Mouse (Mus musculus) limb, embryonic 11.5 days (tissue): ENCODE data around the gene Cxcl17. TPM values are rescaled to one million over a fixed set of nuclear protein-coding genes. Genes with fewer than 3 reads are reported as not detected.

Source experiments
- ATAC-seq: fragments of 200-750 bp; cut with Nextera tagmentation; 2 replicates; pipeline ENCODE4 v1.8.0; 2017; ENCODE audit warnings: low read depth; ENCODE audit not compliant: insufficient number of reproducible peaks, low FRiP score, low TSS enrichment
- DNase-seq: peaks from one replicate; pipeline ENCODE4 v3.0.0-alpha.2; 2015; ENCODE audit warnings: low spot score
- H3K27ac ChIP-seq: fragments of 300-500 bp; sonication (generic); replicated peaks from 2 replicates; pipeline ENCODE4 v1.5.1; 2014; ENCODE audit warnings: low read depth, mild to moderate bottlenecking, low read length
- H3K27me3 ChIP-seq: fragments of 300-500 bp; sonication (generic); 2 replicates; pipeline ENCODE4 v1.6.1; 2014; ENCODE audit warnings: mild to moderate bottlenecking, low read length, mixed read lengths; ENCODE audit not compliant: control insufficient read depth, insufficient read depth
- H3K36me3 ChIP-seq: fragments of 300-500 bp; sonication (generic); 2 replicates; pipeline ENCODE4 v1.6.1; 2014; ENCODE audit warnings: mild to moderate bottlenecking, low read length, moderate library complexity, mixed read lengths; ENCODE audit not compliant: control insufficient read depth, insufficient read depth
- H3K4me1 ChIP-seq: fragments of 300-500 bp; sonication (generic); 2 replicates; pipeline ENCODE4 v1.6.1; 2014; ENCODE audit warnings: low read length, mixed read lengths; ENCODE audit not compliant: control insufficient read depth, insufficient read depth
- H3K4me2 ChIP-seq: fragments of 300-500 bp; sonication (generic); 2 replicates; pipeline ENCODE4 v1.6.1; 2014; ENCODE audit warnings: low read depth, mild to moderate bottlenecking, moderate library complexity; ENCODE audit not compliant: severe bottlenecking
- H3K4me3 ChIP-seq: fragments of 300-500 bp; sonication (generic); 2 replicates; pipeline ENCODE4 v1.5.1; 2014; ENCODE audit warnings: low read depth, low read length
- H3K9ac ChIP-seq: fragments of 300-500 bp; sonication (generic); 2 replicates; pipeline ENCODE4 v1.6.1; 2014; ENCODE audit warnings: mild to moderate bottlenecking, low read length
- H3K9me3 ChIP-seq: fragments of 300-500 bp; sonication (generic); 2 replicates; pipeline ENCODE4 v1.6.1; 2016; ENCODE audit warnings: low read length; ENCODE audit not compliant: control insufficient read depth
- WGBS: fragments of 180-500 bp; shearing (Covaris S2); extraction: QIAGEN DNeasy Blood & Tissue Kit; methylation state at CpG from one replicate; pipeline ENCODE4 v1.1.7; 2014; 5-methylcytosine and 5-hydroxymethylcytosine counted together
- polyA plus RNA-seq: library from polyadenylated mRNA; unstranded; fragments of >200 nt; fragmentation: Nextera tagmentation; extraction: Ambion mirVana; gene quantifications from 2 replicates; pipeline ENCODE4 v1.2.1, GENCODE M21; 2014

The Cxcl17 gene
- polyA plus RNA-seq, 1 experiment from 2014 or later = 0.33 TPM

- WGBS = 85% methylated on average over 13 of the region's 13 CpGs
These were observed 34.2 kb downstream of the Cxcl17 start for GRCm38 (mm10) chr7:25378181-25379100.

GRCm38 (mm10) chr7:25377100-25377700, 35.5 kb downstream of the Cxcl17 start:
- no peak for ATAC-seq
- DNase-seq = no peak
- H3K27ac ChIP-seq = no peak overlapping the region

More at GRCm38 (mm10) chr7:25378181-25379100, 34.2 kb downstream of the Cxcl17 start:
- Histone ChIP-seq H3K9me3 (no peaks in the 10 kb centered on the region), H3K4me2 (no peak overlapping the region), H3K4me3 (no peak overlapping the region), H3K27me3 (no peaks in the 10 kb centered on the region), H3K36me3 (no peaks in the 10 kb centered on the region), H3K27ac (no peak overlapping the region), H3K4me1 (peaks cover 10% of the 10 kb centered on the region), H3K9ac (no peak overlapping the region; the same call in 1 of the 2 replicates)
- ATAC-seq (no peak), DNase-seq (no peak)

GRCm38 (mm10) chr7:25376556-25376955, 36.1 kb downstream of the Cxcl17 start:
- H3K36me3 ChIP-seq = no peaks in the 10 kb centered on the region
- H3K27me3 ChIP-seq = no peaks in the 10 kb centered on the region
- ATAC-seq (no peak), DNase-seq (peak; percentile 78)
- H3K27ac ChIP-seq = no peak overlapping the region
- peaks cover 10% of the 10 kb centered on the region for H3K4me1 ChIP-seq
- H3K9ac ChIP-seq = no peak overlapping the region
- 0 out of 2 replicates have a peak overlapping the region, but pooled peaks have one; percentile 6 for H3K4me3 ChIP-seq
- peak overlapping the region; percentile 42 for H3K4me2 ChIP-seq
- WGBS = 7% methylated on average over 17 of the region's 17 CpGs
- H3K9me3 ChIP-seq = no peaks in the 10 kb centered on the region

More at GRCm38 (mm10) chr7:25377100-25377700, 35.5 kb downstream of the Cxcl17 start:
- H3K4me1 ChIP-seq = peaks cover 10% of the 10 kb centered on the region
- 46% methylated on average over 7 of the region's 8 CpGs for WGBS
- H3K36me3 ChIP-seq = no peaks in the 10 kb centered on the region
- H3K9me3 ChIP-seq = no peaks in the 10 kb centered on the region
- H3K4me2 ChIP-seq = peak overlapping the region; percentile 42
- no peaks in the 10 kb centered on the region for H3K27me3 ChIP-seq
- H3K4me3 ChIP-seq = no peak overlapping the region
- H3K9ac ChIP-seq = no peak overlapping the region

- no peak for ATAC-seq
- no peak overlapping the region for H3K9ac ChIP-seq
- H3K4me1 ChIP-seq = peaks cover 9% of the 10 kb centered on the region
- no peak overlapping the region for H3K4me3 ChIP-seq
- H3K9me3 ChIP-seq = no peaks in the 10 kb centered on the region
- H3K36me3 ChIP-seq = no peaks in the 10 kb centered on the region
- H3K27ac ChIP-seq = no peak overlapping the region
- 81% methylated on average over 5 of the region's 5 CpGs for WGBS
- H3K4me2 ChIP-seq = no peak overlapping the region
- DNase-seq = no peak
- H3K27me3 ChIP-seq = peaks cover 28% of the 10 kb centered on the region
These were observed 40.2 kb downstream of the Cxcl17 start for GRCm38 (mm10) chr7:25372441-25372840.

- Histone ChIP-seq H3K4me2 (no peak within 1 kb of the TSS), H3K36me3 (no peaks in the 10 kb centered on the region), H3K4me3 (no peak within 1 kb of the TSS), H3K27ac (no peak within 1 kb of the TSS), H3K27me3 (peaks cover 34% of the 10 kb centered on the region), H3K4me1 (peaks cover 5% of the 10 kb centered on the region), H3K9me3 (no peaks in the 10 kb centered on the region), H3K9ac (no peak within 1 kb of the TSS)
- no peak for ATAC-seq
- DNase-seq = no peak
- 52% methylated on average over 12 of the region's 12 CpGs for WGBS
These were observed 43.5 kb downstream of the Cxcl17 start, which contains the start of gene Cnfn for GRCm38 (mm10) chr7:25369058-25369749. Gene Cnfn, minus strand, starts transcription at chr7:25369724.

GRCm38 (mm10) chr7:25368333-25368732, 44.4 kb downstream of the Cxcl17 start:
- Histone ChIP-seq H3K9me3 (no peaks in the 10 kb centered on the region), H3K4me3 (no peak overlapping the region), H3K27ac (no peak overlapping the region), H3K9ac (no peak overlapping the region), H3K4me2 (no peak overlapping the region), H3K36me3 (peaks cover 5% of the 10 kb centered on the region; the same call in 1 of the 2 replicates), H3K27me3 (peaks cover 34% of the 10 kb centered on the region), H3K4me1 (peaks cover 5% of the 10 kb centered on the region)
- DNase-seq (no peak), ATAC-seq (no peak)
- WGBS = 28% methylated on average over 12 of the region's 12 CpGs

- H3K27me3 ChIP-seq = peaks cover 34% of the 10 kb centered on the region
- no peak overlapping the region for H3K27ac ChIP-seq
- H3K4me1 ChIP-seq = peaks cover 5% of the 10 kb centered on the region
- no peak overlapping the region for H3K4me3 ChIP-seq
- WGBS = 2% methylated on average over 33 of the region's 33 CpGs
- no peaks in the 10 kb centered on the region for H3K9me3 ChIP-seq
- H3K36me3 ChIP-seq = peaks cover 5% of the 10 kb centered on the region; the same call in 1 of the 2 replicates
- H3K4me2 ChIP-seq = no peak overlapping the region
- ATAC-seq (no peak), DNase-seq (peak; percentile 66)
- peak overlapping the region; percentile 30 for H3K9ac ChIP-seq
These were observed 44.9 kb downstream of the Cxcl17 start for GRCm38 (mm10) chr7:25367632-25368293.
